Mouse (Mus musculus): ENCODE data around the gene Adgrl3.

DNA sequence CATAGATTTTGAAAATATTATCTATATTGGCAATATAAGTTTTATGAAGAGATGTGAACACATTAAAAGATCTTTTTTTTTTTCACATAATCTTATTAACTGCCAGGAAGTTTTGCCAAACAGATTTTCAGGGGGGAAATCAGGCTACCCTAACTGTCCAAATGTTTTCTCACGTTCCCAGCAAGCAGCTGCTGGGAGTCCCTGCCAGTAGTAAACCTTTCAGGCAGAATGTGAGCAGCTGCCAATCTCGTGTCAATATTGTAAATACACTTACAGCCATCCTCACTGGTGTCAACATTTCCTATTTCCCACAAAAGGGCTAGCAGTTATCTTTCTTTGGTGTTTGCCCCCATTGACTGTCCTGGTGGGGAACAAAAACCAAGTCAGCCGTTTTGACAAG is 107.7 kb downstream of the Adgrl3 start:
- no peak for TF ChIP-seq POLR2A (IDR thresholded peaks at IDR 0.05; ENCODE audit: insufficient read depth, low read depth, low read length)
- TF ChIP-seq EP300 (IDR thresholded peaks at IDR 0.05; ENCODE audit: insufficient read depth, low read depth, low read length) = no peak
- no peak for TF ChIP-seq CTCF (IDR thresholded peaks at IDR 0.05)

All from heart, adult 2 months (tissue).